ENCODE assay signal across 26 mouse cellular contexts in the genomic region with DNA sequence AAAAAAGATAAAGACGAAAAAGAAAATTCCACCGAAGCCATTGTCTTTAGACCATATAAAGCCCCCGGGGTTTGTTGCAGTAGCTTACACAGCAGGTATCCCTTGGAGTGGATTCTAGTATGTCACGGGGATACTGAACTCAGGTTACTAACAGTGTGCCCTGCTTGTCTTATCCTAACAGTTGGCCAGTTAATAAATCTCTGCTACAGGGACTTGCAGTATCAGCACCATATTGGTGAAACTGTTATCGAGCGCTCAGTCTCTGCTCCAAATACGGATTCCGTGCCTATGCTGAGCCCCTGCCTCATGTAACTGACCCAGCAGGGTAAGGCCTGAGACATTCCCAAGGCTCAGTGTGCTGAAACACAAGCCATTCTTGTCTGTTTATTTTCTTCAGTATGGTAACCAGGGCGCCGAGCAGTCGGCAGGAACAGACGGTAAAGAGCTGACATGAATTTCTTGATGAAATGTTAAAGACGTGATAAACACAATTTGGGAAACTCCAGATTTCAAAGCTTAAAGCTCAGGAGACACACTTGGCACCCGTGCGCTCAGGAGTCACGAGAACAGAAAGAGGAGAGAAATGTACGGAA. TPM values are rescaled to one million over a fixed set of nuclear protein-coding genes. Genes with fewer than 3 reads are reported as not detected.
"Had no signal": no experiment of that assay in that cellular context is flagged by ENCODE, and none has a peak within 500 bp of the region (broad histone marks: within the 10 kb centered on the region; RNA-seq: fewer than 3 reads in every experiment).

No protein-coding gene starts in this region.

- H3K9me3 ChIP-seq: limb, embryonic 10.5 days; limb, embryonic 13.5 days; liver, embryonic 12.5 days; liver, embryonic 15.5 days; lung, embryonic 15.5 days; midbrain, embryonic 10.5 days; midbrain, embryonic 13.5 days; neural tube, embryonic 13.5 days had no signal

- H3K4me3 ChIP-seq: limb, embryonic 10.5 days; limb, embryonic 13.5 days; liver, embryonic 12.5 days; liver, embryonic 15.5 days; lung, embryonic 15.5 days; midbrain, embryonic 10.5 days; midbrain, embryonic 13.5 days; myocyte; neural tube, embryonic 13.5 days had no signal

- H3K4me1 ChIP-seq: limb, embryonic 10.5 days; limb, embryonic 13.5 days; liver, embryonic 12.5 days; liver, embryonic 15.5 days; lung, embryonic 15.5 days; midbrain, embryonic 10.5 days; midbrain, embryonic 13.5 days; neural tube, embryonic 13.5 days had no signal

- H3K36me3 ChIP-seq: limb, embryonic 10.5 days; limb, embryonic 13.5 days; liver, embryonic 12.5 days; liver, embryonic 15.5 days; lung, embryonic 15.5 days; midbrain, embryonic 10.5 days; midbrain, embryonic 13.5 days; neural tube, embryonic 13.5 days had no signal

- H3K27ac ChIP-seq: limb, embryonic 10.5 days; limb, embryonic 13.5 days; liver, embryonic 12.5 days; liver, embryonic 15.5 days; lung, embryonic 15.5 days; midbrain, embryonic 10.5 days; midbrain, embryonic 13.5 days; neural tube, embryonic 13.5 days had no signal

- DNase-seq: kidney, postnatal 10 days; kidney, postnatal 36 days; liver; lung, adult 18-20 months; lung, postnatal 10 days; lung, postnatal 36 days; right cerebral cortex, postnatal 25 days; thymus, adult 18-20 months; thymus, postnatal 36 days had no signal

- ATAC-seq: liver, embryonic 12.5 days; midbrain, embryonic 13.5 days; midbrain, embryonic 16.5 days had no signal

- H3K4me2 ChIP-seq: limb, embryonic 13.5 days; liver, embryonic 12.5 days; liver, embryonic 15.5 days; lung, embryonic 15.5 days; midbrain, embryonic 13.5 days; neural tube, embryonic 13.5 days had no signal

- H3K9ac ChIP-seq: limb, embryonic 13.5 days; liver, embryonic 12.5 days; liver, embryonic 15.5 days; lung, embryonic 15.5 days; midbrain, embryonic 13.5 days; neural tube, embryonic 13.5 days had no signal

- H3K27me3 ChIP-seq: limb, embryonic 13.5 days; liver, embryonic 12.5 days; liver, embryonic 15.5 days; lung, embryonic 15.5 days; midbrain, embryonic 13.5 days; neural tube, embryonic 13.5 days had no signal

RNA-seq across cellular contexts. Expression of gene Ampd1, which starts 8.1 kb away (rescaled TPM):
- total RNA-seq: layer of hippocampus, adult 8-10 months; layer of hippocampus, postnatal 14 days; left cerebral cortex, adult 18-20 months; left cerebral cortex, postnatal 25 days; monocyte, adult 5-6 weeks had no signal
- polyA plus RNA-seq: kidney, embryonic 14.5 days; limb, embryonic 10.5 days; midbrain, embryonic 10.5 days; midbrain, embryonic 13.5 days; midbrain, embryonic 16.5 days; neural tube, embryonic 13.5 days; small intestine, adult 2 months had no signal
